Mouse (Mus musculus) forebrain, embryonic 12.5 days (tissue): ENCODE results near the gene Spats2l. TPM values are rescaled to one million over a fixed set of nuclear protein-coding genes. Genes with fewer than 3 reads are reported as not detected.

ENCODE experiments used
- polyA plus RNA-seq: library from polyadenylated mRNA; unstranded; fragments of >200 nt; fragmentation: Nextera tagmentation; extraction: Ambion mirVana; gene quantifications from 2 replicates; pipeline ENCODE4 v1.2.1, GENCODE M21; 2016

The Spats2l gene
- polyA plus RNA-seq, 1 experiment from 2014 or later, result 57.2 TPM

Other genes starting within 250 kb of the Spats2l start
- 26.8 and 29.3 TPM in 2 replicates for gene Sgo2a, start 221.8 kb downstream of the Spats2l start, polyA plus RNA-seq
- gene Kctd18, start 244.8 kb downstream of the Spats2l start, polyA plus RNA-seq, result 25.7 and 27.6 TPM in 2 replicates